In genomic region chr2:50674151-50674855, GRCm38 (mm10) we compare ENCODE assay signal across 21 mouse cellular contexts.
DNase-seq lines count a peak whose midpoint lies in the region; ATAC-seq and TF ChIP-seq lines count a peak whose summit lies in the region.
"Had no signal": no experiment of that assay in that cellular context is flagged by ENCODE, and none has a peak within 500 bp of the region (broad histone marks: within the 10 kb centered on the region; RNA-seq: fewer than 3 reads in every experiment).

No protein-coding gene starts in this region.

- H3K9ac ChIP-seq in kidney, embryonic 16.5 days (replicated peaks; ENCODE audit: low read length) = no peak overlapping the region
- H3K9ac ChIP-seq: heart, embryonic 13.5 days; stomach, embryonic 15.5 days had no signal

- 0 out of 2 replicates have a peak, but pooled peaks cover 3% of the 10 kb centered on the region for H3K9me3 ChIP-seq in kidney, embryonic 16.5 days (ENCODE audit: low read length)
- H3K9me3 ChIP-seq: heart, embryonic 13.5 days; stomach, embryonic 15.5 days had no signal

- 82% methylated on average over 7 of the region's 7 CpGs for WGBS in kidney, embryonic 16.5 days

- no peak overlapping the region for H3K27ac ChIP-seq in kidney, embryonic 16.5 days (ENCODE audit: low read length)
- H3K27ac ChIP-seq: heart, embryonic 13.5 days; left cerebral cortex, adult 2 months; stomach, embryonic 15.5 days had no signal

- no peaks in the 10 kb centered on the region for H3K36me3 ChIP-seq in kidney, embryonic 16.5 days (ENCODE audit: insufficient read depth, low read length)
- H3K36me3 ChIP-seq: heart, embryonic 13.5 days; stomach, embryonic 15.5 days had no signal

- no peak for ATAC-seq in kidney, embryonic 16.5 days (ENCODE audit: low FRiP score, low TSS enrichment)
- ATAC-seq in Patski = peak; percentile 39

- no peak overlapping the region for H3K4me3 ChIP-seq in kidney, embryonic 16.5 days (ENCODE audit: low read length)
- H3K4me3 ChIP-seq: heart, embryonic 13.5 days; left cerebral cortex, adult 2 months; myocyte; stomach, embryonic 15.5 days had no signal

- in situ Hi-C loops in Patski (cut with MboI; ENCODE audit: low pct_unique_long_range_greater_than_20kb) = loop anchor here (10.0 to 25.0 kb wide), 2 partner anchors 362 to 470 kb away; partner anchors contain the start of gene Rnd3

- no peak for TF ChIP-seq CTCF in Patski (IDR thresholded peaks at IDR 0.05)

- no peak overlapping the region for H3K4me2 ChIP-seq in kidney, embryonic 16.5 days (replicated peaks; ENCODE audit: low read depth, low read length)
- H3K4me2 ChIP-seq: heart, embryonic 13.5 days; stomach, embryonic 15.5 days had no signal

- no peaks in the 10 kb centered on the region for H3K4me1 ChIP-seq in kidney, embryonic 16.5 days (ENCODE audit: insufficient read depth, low read length)
- H3K4me1 ChIP-seq: heart, embryonic 13.5 days; stomach, embryonic 15.5 days had no signal

- peak; percentile 17 for DNase-seq in kidney, adult 9 months
- DNase-seq in 3T3-L1 (ENCODE audit: low read depth, low spot score) (peak; percentile 72), Patski (ENCODE audit: low read depth, low spot score) (no peak)
- peak; percentile 41 for DNase-seq in lung, postnatal 25 days (ENCODE audit: low spot score)
- no peak for DNase-seq in cerebellum, adult 11 months
- DNase-seq in spleen, postnatal 36 days (ENCODE audit: low spot score in 2 of 2) = no peak
- DNase-seq: adrenal gland, postnatal 36 days; cerebellum, adult 18-20 months; gastrocnemius, postnatal 10 days; kidney, adult 11 months; kidney, postnatal 4 days; layer of hippocampus, adult 9-11 months; left cerebral cortex, postnatal 4 days; liver; midbrain, embryonic 14.5 days; right cerebral cortex, postnatal 25 days had no signal

- CTCF ChIA-PET in Patski (lab: Charles Lee) = interaction anchor here (1.4 kb wide), 1 partner anchor 17 kb away, joined by 3 read pairs; no protein-coding TSS in a partner anchor

- POLR2A ChIA-PET in Patski (lab: Charles Lee) = interaction anchor here (1.2 kb wide), 1 partner anchor 13 kb away, joined by 8 read pairs; no protein-coding TSS in a partner anchor

- H3K27me3 ChIP-seq in kidney, embryonic 16.5 days (ENCODE audit: insufficient read depth, low read length) = no peaks in the 10 kb centered on the region
- H3K27me3 ChIP-seq in Patski = no peaks in the 10 kb centered on the region
- H3K27me3 ChIP-seq: heart, embryonic 13.5 days; stomach, embryonic 15.5 days had no signal

Comparison
In these comparisons a context has a peak if more than half of its experiments do, and no peak if none do; other contexts are left out.
1. DNase-seq: peak in kidney, adult 9 months (single experiment), 3T3-L1 (single experiment) and lung, postnatal 25 days (single experiment); none in Patski (single experiment), cerebellum, adult 11 months (single experiment) and spleen, postnatal 36 days (0 of 2).